Mouse (Mus musculus) cerebellum, postnatal 14 days (tissue): ENCODE measurements around the gene Slco2a1.
"Not testable (repeated sequence)": the region's sequence is repeated elsewhere in the genome, so short reads cannot be mapped to it uniquely, and the experiment has no call there.

Source experiments
- DNase-seq, 2 experiments: peaks; one replicate each; pipeline ENCODE4 v3.0.0; 2021; ENCODE audit warnings: mixed read lengths in 2 of 2

The Slco2a1 gene

DNA sequence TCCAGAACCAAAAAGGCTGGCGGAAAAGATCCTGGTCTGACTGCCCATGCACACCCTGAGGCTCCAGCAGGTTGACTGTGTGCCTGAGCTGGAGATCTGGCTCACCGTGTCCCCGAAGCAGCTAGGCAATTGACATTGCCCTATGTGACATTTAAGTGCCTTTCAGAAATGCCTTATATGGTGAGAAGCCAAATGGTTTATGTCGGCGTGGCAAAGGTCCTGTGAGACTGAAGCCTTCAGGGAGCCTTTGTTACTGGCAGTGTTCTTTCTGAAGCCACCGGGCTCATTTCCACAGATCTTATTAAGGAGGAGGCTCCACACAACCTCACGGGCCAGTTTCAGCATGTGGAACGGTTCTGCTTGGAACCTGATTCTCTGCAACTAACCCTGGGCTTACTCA lies 98.8 kb downstream of the Slco2a1 start:
- no peak for DNase-seq

DNA sequence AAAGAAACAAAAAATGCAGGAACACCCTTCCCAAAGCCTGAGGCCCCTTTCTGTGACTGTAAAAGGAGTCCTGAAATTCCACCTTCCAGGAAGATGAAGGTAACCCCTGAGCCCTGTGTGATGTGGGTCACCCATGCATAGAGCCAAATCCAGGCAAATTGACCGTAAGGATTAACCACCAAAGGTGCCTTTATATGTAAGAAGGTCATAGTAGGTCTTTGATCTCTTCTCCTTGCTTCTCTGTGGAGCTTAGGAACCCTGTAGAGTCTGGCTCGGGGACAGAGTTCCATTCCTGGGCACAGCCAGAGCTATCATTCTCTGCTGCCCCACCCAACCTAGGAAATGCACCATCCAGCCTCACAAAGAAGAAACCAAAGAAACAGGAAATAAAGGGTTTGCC lies 100.1 kb downstream of the Slco2a1 start:
- no peak for DNase-seq

DNA sequence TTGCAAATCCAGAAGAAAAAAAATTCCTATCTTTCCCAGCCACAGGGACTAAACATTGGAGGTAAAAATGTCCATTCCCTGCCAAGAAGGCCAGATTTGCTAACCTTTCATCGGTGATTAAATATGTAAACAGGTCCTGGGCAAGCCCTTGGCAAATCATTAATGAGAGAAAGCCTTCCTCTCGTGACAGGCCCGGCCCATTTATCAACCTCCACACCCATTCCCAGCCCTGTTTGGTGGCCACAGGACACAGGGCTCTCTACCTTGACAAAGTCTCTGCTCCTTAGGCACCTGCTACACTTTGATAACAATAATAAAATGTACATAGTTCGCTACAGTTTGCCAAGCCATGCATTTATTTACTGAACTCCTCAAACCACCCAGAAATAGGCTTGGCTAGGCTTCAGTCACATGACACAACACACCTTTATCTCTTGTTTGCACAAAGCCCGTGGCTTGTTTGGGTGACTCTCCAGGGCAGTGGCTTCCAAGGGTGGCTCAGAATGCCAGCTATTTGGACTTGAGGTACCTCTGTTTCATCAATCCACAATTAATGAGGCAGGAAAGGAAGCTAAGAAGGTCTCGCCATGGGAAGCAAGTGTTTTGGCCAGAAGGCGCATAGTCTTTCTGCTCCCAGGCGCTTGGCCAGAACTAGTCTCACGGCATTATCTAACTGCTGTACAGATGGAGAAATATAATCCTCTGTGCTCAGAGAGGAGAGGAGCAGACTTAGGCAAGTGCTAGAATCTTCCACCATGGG lies 101.8 kb downstream of the Slco2a1 start:
- peak; percentile 86 to 88 for DNase-seq

DNA sequence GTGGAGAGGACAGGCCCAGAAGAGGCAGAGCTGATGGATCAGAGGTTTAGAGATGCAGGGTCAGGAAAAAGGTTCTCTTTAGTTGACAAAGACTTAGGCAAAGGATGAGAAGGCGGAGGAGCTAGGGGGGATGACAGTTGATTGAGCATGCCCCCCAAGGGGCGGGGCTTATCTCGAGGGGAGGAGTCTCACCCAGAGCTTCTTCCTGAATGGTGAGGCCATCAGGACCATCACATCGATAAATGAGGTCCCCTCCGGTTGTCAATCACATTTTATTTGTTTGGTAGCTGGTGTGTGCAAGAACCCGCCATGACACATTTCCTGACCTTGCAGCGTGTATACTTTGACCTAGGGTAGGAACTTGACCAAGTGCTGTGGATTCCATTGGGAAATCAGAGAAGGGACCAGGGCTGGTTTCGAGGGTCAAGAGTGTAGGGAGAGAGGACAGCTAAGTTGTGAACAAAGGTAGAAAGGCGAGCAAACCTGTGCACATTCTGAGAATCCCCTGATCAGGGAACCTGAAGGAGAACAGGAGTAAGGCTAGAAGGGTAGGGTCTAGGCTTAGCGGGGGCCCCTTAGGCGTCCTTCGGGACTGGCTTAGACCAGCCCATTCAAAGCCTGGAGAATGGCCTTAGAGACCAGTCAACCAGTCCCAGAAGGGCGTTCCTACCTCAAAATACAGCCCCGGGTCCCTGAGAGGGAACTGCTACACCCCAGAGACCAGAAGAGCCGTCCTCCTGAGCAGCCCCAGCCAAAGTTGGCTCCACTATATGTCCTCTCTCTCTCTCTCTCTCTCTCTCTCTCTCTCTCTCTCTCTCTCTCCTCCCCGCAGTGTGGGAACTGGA lies 102.7 kb downstream of the Slco2a1 start:
- DNase-seq, result no peak

DNA sequence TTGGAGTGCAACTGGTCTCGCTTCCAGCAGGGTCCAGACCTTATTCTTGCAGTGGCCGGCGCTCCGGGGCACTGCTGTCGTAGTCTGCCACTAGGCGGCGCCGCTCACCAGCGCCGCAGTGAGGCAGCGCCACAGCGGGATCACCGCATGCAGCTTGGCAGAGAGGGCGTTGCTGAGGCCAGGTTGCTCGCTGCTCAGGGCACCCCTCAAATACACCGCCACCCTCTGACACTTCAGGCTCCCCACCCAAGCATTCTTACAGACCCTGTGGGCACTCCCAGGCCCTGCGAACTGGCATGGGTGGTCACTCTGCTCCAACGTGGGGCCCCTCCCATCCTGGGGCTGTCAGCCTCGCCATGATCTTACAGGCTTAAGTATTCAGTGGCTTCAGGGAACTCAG lies 103.7 kb downstream of the Slco2a1 start:
- peak; percentile 87 to 89 for DNase-seq

DNA sequence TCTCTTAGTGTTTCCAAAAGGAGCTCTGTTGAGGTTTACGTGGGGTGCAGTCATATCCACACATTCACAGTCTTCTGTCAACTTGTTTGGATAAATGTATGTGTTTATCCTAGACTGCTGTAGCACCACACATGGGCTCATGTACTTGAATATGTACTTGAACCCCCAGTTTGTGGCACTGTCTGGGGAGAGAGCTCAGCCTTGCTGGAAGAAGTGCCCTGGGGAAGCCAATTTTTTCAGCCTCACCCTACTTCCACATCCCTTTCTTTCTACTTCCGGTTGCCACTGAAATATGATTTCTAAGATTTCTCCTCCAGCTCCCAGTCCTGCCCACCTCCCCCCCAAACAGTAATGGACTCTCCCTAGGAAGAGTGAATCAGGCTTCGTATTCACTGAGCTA lies 105.2 kb downstream of the Slco2a1 start:
- no peak for DNase-seq

DNA sequence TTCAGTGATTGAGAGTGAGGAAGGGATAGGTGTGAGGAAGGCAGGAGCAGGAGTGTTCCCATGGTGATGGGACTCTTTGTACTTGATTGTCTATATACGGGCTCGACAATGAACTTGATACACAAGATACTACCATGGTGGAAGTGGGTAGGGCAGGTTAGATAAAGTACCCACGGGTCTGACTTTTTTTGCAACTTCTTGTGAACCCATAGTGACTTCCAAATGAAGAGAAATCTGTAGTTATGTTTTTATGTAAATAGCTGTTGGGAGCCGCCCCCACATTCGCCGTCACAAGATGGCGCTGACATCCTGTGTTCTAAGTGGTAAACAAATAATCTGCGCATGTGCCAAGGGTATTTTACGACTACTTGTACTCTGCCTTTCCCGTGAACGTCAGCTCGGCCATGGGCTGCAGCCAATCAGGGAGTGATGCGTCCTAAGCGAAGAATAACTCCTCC lies 119.9 kb downstream of the Slco2a1 start:
- DNase-seq, result not testable (repeated sequence)

DNA sequence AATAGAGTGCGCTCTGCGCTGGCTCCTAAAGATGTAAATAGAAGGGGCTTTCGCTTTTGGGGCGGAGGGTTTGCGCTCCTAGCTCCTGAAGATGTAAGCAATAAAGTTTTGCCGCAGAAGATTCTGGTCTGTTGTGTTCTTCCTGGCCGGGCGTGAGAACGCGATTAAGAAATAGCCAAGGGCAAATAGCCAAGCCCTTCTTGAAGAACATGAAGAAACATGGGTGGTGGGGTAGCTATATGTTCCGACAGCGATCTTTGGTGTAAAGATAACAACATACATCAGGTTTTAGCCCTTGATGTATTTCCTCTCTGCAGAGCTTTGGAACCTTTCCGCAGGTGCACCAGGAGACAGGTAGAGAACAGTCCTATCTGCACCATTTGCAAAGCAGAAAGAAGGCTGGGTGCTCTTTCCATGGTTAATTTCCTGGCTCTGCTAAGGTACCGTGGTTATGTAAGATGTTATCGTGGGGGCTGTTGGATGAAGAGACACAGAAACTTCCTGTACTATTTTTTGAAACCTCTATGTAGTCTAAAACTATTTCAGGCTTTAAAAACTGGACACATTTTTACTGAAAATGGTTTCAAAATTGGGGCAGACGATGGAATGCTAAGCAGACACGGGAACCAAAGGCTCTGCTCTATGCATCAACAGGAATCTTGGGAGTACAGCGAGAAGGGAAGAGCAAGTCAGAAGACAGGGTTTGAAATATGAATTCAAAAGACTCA lies 120.6 kb downstream of the Slco2a1 start:
- no peak for DNase-seq

DNA sequence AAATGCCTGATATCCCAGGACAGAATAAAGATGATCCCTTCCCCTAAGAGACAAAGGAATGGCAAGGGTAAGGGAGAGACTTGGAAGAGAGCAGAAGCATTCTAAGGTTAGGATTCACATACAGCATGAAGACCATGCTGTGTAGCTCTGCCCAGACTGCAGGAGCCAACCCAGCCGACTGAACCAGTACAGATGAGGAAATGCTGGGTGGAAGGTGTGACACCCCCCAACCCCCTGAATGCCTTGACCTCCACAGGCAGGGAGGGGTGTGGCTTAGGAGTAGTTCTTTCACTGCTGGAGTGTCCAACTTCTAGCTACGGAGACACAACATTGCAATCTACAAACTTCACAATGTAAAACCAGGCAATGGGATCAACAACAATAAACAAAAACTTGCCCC lies 121.4 kb downstream of the Slco2a1 start:
- no peak for DNase-seq

DNA sequence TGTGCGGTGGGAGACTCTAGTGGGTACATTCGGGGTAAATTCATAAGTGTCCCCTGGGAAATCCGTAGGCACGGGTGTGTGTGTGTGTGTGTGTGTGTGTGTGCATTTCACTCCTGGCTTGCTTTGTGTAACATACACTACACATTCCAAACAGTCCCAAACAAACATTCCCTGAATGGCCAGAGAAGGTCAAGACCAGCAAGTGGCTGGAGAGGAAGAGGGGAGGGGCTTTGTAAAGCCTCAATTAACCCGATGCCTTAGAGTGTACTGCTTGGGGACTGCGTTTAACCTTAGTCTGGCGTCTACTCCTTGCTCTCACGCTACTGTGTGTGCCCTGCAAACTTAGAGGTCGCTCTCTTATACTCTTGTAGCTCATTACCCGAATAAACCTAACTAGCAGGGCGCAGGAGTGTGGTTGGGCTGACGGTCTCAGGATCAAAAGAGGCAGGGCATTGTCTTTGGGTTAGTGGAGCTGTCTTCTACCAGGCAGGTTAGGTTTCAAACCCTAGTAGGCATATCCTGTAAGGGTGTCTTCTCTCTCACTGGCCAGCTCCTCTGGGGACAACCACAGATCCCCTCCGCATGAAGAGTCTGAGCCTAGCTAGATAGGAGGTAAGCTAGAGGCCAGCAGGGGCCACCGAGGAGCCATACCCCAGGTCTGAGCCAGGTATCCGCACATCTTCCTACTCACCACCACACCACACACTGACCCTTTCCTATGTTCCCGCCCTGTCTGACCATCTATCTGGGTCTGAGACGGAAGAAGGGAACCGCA lies 122.4 kb downstream of the Slco2a1 start:
- DNase-seq, result no peak

DNA sequence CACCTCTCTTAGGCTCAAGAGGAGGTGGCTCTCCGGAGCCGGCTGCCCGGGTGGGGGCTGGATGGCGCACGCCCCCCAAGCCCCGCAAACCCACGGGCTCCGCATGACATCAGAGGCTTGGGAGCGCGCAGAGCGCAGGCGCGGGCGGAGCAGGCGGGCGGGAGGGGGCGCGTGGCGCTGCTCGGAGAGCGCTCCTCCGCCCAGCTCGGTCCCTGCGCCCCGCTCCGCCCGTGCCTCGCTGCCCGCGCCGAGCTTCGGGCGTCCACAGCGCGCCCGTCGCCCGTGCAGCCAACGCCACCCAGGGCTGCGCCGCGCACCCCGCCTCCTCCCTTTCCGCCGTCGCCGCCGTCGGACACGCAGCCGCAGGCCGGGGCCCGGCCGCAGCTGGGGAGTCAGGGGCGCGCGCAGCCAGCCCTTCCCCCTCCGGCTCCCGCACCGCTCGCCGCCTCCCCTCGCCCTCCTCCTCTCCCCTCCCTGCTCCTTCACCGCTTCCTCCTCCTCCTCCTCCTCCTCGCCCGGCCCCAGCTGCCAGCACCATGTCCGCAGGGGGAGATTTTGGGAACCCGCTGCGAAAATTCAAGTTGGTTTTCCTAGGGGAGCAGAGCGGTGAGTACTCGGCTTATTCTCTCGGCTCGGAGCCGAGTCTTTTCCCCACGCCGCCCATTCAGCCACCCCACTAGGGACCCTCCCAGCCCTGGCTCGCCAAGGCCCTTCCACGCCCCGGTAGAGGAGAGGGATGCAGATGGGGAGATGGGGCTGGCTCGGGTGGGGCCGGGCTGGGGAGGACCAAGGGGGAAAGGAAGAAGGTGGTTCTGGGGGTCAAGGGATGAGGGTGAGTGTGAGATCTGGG lies 123.3 kb downstream of the Slco2a1 start, which contains the start of gene Rab6b:
TSS of gene Rab6b (plus strand) at position 167 of the 850 bp plus-strand sequence.
- DNase-seq, result peak; percentile 86 to 90

DNA sequence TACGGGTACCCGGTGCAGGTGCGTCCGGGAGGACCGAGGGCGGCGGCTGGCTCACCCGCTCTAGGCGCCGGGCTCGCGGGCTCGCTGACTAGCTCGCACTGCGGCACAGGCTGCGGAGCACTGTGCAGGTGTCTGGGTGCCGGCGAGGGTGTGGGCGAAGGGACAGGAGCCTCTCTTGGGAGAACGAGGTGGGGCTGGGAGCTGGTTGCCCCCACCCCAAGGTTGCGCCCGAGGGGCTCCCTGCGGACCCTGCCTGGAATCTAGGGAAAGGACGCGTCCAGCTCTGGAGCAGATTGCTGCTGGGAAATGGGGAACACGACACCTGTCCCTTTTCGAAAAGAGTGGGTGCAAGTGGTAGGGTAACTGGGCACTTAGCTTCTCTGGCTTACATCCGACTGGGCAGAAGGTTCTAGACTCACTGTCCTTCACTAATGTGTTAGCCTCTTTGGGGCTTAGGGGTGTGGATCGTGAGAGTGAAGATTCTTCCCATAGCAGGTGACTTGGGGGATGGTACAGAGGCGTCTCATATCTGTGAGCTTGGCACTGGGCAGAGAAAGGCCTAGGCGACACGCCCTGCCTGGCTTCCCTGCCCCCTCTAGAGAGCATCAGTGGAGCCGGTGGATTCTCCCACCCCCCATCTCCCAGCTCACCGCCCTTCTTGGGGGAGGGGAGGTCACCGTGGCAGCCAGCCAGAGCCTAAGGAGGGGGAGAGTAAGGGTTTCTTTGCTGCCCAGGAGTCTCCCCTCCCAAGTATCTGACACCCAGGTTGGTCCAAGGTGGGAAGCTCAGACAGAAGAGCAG lies 124.2 kb downstream of the Slco2a1 start:
- DNase-seq, result peak; percentile 66 to 77

DNA sequence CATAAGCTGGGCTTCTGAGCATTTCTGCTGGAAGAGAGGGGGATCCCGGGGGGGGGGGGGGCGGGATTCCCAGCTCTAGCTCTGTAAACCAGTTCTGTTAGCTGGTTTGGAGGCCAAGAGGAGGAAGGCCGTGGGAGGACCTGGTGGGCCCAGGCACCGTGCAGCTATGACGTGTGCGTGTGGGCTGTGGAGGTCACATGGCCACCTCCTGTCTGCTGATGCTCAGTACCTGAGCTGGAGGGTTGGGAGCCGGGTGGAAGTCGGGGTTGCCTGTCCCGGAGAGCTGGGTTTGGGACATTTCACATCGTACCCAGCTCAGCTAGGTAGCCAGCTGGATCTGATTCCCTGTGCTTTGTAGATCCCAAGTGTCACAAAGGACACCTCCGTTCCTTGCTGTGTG lies 124.8 kb downstream of the Slco2a1 start:
- DNase-seq, result peak in 1 of 2 experiments; percentile 53

DNA sequence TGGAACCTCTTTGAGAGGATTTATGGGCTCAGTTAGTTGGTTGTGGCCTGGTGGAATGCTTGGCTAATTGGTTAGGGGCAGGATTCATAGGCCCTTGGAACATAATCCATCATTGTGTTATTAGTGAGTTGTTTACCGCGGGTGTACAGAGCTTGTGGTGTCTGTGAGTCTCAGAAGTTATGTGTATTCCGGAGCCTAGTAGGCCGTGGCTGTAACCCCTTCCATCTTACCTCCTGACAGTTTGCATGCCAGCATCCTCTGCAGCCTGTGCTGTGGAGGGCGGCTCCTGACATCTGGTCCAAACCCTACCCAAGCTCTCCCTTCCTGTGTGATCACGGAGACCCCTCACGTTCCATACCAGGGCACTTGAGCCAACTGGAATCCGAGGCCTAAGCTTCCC lies 125.8 kb downstream of the Slco2a1 start:
- no peak for DNase-seq

DNA sequence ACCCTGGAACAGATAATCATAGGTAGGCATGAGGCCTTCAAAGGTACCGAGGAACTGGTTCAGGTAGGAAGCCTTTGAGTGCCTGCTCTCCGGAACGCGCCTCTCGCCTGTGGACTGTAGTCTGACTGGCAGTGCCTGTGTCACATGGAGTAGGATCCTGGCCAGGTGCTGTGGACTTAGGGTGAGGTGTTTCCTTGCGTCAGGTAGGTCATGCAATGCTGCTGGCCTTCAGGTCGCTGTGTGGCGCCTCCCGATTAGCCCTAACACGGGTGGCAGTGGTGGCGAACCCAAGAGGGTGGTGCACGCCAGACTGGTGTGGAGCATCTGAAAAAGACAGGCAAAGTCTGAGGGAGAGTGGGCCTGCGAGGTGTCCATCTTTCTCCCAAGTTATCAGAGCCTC lies 126.4 kb downstream of the Slco2a1 start:
- no peak for DNase-seq

DNA sequence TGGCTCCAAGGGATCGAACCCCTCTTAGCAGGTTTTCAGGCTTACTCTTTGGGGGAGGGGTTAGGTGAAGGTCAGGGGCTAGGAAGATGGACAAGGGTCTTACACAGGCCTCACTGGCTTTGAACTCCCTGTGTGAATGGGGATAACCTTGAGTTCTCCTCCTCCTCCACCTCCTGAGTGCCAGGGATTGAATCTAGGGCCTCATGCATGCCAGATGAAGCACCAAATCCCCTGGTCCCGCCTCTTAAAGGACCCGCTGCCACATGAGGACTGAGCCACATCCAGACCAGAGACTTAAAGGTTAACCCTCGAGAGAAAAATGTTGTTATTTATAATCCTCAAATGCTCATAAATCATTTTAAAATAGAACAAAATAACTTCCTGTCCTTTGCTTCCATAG lies 128.4 kb downstream of the Slco2a1 start:
- DNase-seq, result no peak

DNA sequence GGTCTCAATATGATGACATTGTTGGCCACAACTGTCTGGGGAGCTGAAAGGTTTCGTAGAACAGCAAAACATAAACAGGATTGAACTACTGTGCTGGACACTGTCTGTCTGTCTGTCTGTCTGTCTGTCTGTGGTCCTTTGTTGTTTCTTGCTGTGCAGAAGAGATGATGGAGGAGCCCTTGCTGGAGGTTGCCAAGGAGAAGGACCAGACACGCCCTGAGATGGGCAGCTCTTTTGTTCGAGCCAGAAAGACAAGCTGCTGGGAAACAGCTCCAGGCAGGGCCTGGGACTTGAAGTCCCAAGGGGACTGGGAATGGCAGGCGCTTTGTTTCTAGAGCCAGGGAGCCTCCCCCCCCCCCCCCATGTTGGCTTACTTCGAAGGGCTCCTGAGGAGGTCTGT lies 129.0 kb downstream of the Slco2a1 start:
- no peak for DNase-seq

DNA sequence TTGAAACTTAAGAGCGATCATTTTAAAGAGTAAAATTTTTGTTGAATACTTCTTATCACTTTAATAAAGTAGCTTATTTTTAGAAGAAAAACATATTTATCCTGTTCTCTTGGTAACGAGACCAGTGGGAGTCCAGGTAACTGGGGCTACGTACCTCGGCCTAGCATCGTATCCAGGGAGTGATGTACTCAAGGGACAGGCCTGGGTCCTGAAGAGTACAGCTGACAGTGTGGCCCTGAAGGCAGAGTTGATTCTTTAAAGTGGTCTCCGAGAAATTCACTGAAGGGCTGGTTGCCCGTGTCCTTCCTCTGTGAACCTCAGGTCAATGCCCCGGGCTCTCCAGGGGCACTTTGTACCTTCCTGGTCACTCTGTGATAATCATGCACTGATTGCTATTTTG lies 129.4 kb downstream of the Slco2a1 start:
- no peak for DNase-seq

DNA sequence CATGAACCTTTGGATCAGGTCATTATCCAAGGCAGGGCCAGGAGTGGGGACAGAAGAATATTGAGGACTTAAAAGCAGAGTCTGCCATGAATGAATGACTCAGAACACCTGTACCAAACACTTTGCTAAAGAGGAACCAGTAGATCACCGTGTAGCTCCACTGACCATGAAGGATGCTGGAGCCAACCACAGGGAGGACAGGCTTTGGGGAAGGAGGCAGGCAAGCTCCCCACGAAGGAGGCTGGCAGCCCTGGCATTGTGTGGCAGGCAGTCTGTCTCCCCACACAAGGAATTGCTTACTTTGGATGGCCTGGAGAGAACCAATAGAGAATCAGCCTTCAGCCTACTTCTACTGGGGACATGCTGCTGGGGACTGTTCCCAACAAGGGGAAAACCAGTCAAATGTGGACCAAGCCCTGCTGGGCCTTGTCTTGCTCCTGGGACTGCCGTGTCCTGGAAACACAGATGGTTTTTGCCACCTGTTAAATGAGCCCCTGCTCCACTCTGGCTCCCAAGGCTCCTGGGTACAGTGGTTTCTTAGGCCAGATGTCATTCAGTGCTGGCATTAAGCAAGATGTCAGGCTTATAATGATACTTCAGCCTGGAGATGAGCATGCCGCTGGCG lies 130.3 kb downstream of the Slco2a1 start:
- peak in 1 of 2 experiments; percentile 27 for DNase-seq

DNA sequence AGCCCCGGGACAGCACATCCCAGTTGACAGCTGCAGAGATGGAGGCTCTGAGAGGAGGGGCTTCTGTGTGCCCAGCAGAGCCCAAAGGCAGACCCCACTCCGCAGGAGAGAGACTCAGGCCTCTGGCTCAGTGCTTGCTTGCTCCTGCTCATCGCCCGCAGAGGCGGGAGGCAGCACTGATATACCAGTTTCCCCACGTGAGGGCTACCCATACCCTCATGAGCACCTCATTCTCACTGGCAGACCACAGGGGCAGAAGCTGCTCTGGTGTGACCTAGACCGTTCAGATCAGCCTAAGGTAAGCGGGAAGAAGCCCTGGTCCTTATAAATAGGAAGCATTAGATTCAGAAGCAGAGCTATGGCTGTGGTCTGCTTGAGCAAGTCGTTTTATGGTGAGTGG lies 131.3 kb downstream of the Slco2a1 start:
- DNase-seq, result no peak
